Mouse (Mus musculus) thymus, postnatal 36 days (tissue): ENCODE data around the gene Col6a2.
A peak's percentile ranks its signal among the peaks of the same experiment; 100 is the strongest.

Experiments
- DNase-seq, 2 experiments: peaks; one replicate each; pipeline ENCODE4 v3.0.0; 2022; ENCODE audit warnings: mixed read lengths in 2 of 2

The Col6a2 gene

GRCm38 (mm10) chr10:76622928-76623680 lies at the start of gene Col6a2:
Gene Col6a2 (minus strand): TSS chr10:76623630.
- peak; percentile 58 to 61 for DNase-seq

GRCm38 (mm10) chr10:76671939-76672338 lies 48.5 kb upstream of the Col6a2 start:
- no peak for DNase-seq

- no peak for DNase-seq
These were observed 45.5 kb upstream of the Col6a2 start for GRCm38 (mm10) chr10:76668947-76669284.

- no peak for DNase-seq
These were observed 45.0 kb upstream of the Col6a2 start for GRCm38 (mm10) chr10:76668261-76668946.

- no peak for DNase-seq
These were observed 43.9 kb upstream of the Col6a2 start for GRCm38 (mm10) chr10:76667197-76667805.

- no peak for DNase-seq
These were observed 42.1 kb upstream of the Col6a2 start for GRCm38 (mm10) chr10:76665551-76665950.

GRCm38 (mm10) chr10:76664156-76665115 lies 41.0 kb upstream of the Col6a2 start:
- no peak for DNase-seq

- DNase-seq: no peak
These were observed 30.2 kb upstream of the Col6a2 start for GRCm38 (mm10) chr10:76653345-76654336.

- no peak for DNase-seq
These were observed 27.4 kb upstream of the Col6a2 start for GRCm38 (mm10) chr10:76650662-76651342.

- no peak for DNase-seq
These were observed 25.3 kb upstream of the Col6a2 start for GRCm38 (mm10) chr10:76648738-76649137.

- no peak for DNase-seq
These were observed 24.0 kb upstream of the Col6a2 start for GRCm38 (mm10) chr10:76647390-76647789.

GRCm38 (mm10) chr10:76645686-76646085 lies 22.3 kb upstream of the Col6a2 start:
- no peak for DNase-seq

- no peak for DNase-seq
These were observed 21.6 kb upstream of the Col6a2 start for GRCm38 (mm10) chr10:76645066-76645465.

GRCm38 (mm10) chr10:76643999-76644398 lies 20.6 kb upstream of the Col6a2 start:
- no peak for DNase-seq

- no peak for DNase-seq
These were observed 20.0 kb upstream of the Col6a2 start for GRCm38 (mm10) chr10:76643446-76643845.

GRCm38 (mm10) chr10:76642628-76643434 lies 19.4 kb upstream of the Col6a2 start:
- no peak for DNase-seq

- DNase-seq: no peak
These were observed 18.6 kb upstream of the Col6a2 start for GRCm38 (mm10) chr10:76641894-76642627.

- DNase-seq: no peak
These were observed 16.5 kb upstream of the Col6a2 start for GRCm38 (mm10) chr10:76639952-76640351.

GRCm38 (mm10) chr10:76636601-76637000 lies 13.2 kb upstream of the Col6a2 start:
- no peak for DNase-seq
